Mouse (Mus musculus): ENCODE measurements at regions not wholly inside any gene's neighbourhood (a gene's known extent, or its start where the extent isn't known, plus 50 kb on each side); places are given as distances from the start of the nearest gene placed in this dataset.

GRCm38 (mm10) chr2:28384875-28385274, 61.7 kb upstream of the Ppp1r26 start:
- TF ChIP-seq ZMIZ1 (IDR thresholded peaks at IDR 0.05; ENCODE audit: low read depth, low read length) (no peak), USF2 (IDR thresholded peaks at IDR 0.05; ENCODE audit: borderline replicate concordance in 1 of 2, insufficient read depth in 1 of 2, low read depth in 1 of 2, low read length in 2 of 2) (no peak), JUND (IDR thresholded peaks at IDR 0.05; ENCODE audit: low read depth, low read length) (no peak), TAL1 (IDR thresholded peaks at IDR 0.05; ENCODE audit: low read length) (no peak), KAT2A (conservative IDR thresholded peaks at IDR 0.05; ENCODE audit: low read depth, low read length) (no peak), NELFE (IDR thresholded peaks at IDR 0.05; ENCODE audit: low read depth, low read length) (no peak), MEF2A (IDR thresholded peaks at IDR 0.05; ENCODE audit: extremely low read depth, insufficient replicate concordance, low read depth, low read length, poor library complexity, severe bottlenecking) (no peak), POLR2AphosphoS5 (IDR thresholded peaks at IDR 0.05; ENCODE audit: borderline replicate concordance, low read depth, low read length) (no peak), CTCF (IDR thresholded peaks at IDR 0.05 in 2 of 3, conservative IDR thresholded peaks at IDR 0.05 in 1 of 3; ENCODE audit: control insufficient read depth in 1 of 3, insufficient read depth in 1 of 3, low read depth in 2 of 3, low read length in 3 of 3, poor library complexity in 1 of 3, severe bottlenecking in 1 of 3) (no peak), GATA1 (IDR thresholded peaks at IDR 0.05; ENCODE audit: low read depth, low read length) (no peak), TCF12 (IDR thresholded peaks at IDR 0.05; ENCODE audit: low read depth, low read length) (no peak), UBTF (IDR thresholded peaks at IDR 0.05; ENCODE audit: borderline replicate concordance, insufficient read depth, low read depth, low read length) (no peak), ELF1 (IDR thresholded peaks at IDR 0.05; ENCODE audit: low read depth, low read length) (no peak)
- H3K36me3 ChIP-seq (ENCODE audit: control insufficient read depth in 1 of 2, insufficient read depth in 2 of 2, low read length in 2 of 2): no peaks in the 10 kb centered on the region
- H3K4me1 ChIP-seq (ENCODE audit: control insufficient read depth in 1 of 2, insufficient read depth in 2 of 2, low read length in 2 of 2): no peaks in the 10 kb centered on the region
- H3K27me3 ChIP-seq (ENCODE audit: control insufficient read depth in 1 of 2, insufficient read depth in 2 of 2, low read length in 2 of 2): peaks cover 8 to 27% of the 10 kb centered on the region in 2 experiments
- no peaks in the 10 kb centered on the region for H3K79me2 ChIP-seq (ENCODE audit: control insufficient read depth, insufficient read depth, low read length, poor library complexity)
- no peak overlapping the region for H3K9ac ChIP-seq (ENCODE audit: control insufficient read depth, low read depth, low read length, poor library complexity, severe bottlenecking)
- H3K27ac ChIP-seq (ENCODE audit: control insufficient read depth, low read depth, low read length): no peak overlapping the region
- no peak for DNase-seq (ENCODE audit: low read depth, low spot score)
- no peak overlapping the region for H3K4me3 ChIP-seq (ENCODE audit: control insufficient read depth in 1 of 2, insufficient read depth in 1 of 2, low read depth in 2 of 2, low read length in 2 of 2)
- no peaks in the 10 kb centered on the region for H3K9me3 ChIP-seq (replicated peaks; ENCODE audit: insufficient read depth, low read length)

GRCm38 (mm10) chr2:28386784-28387183, 59.8 kb upstream of the Ppp1r26 start:
- Histone ChIP-seq H3K4me1 (ENCODE audit: control insufficient read depth in 1 of 2, insufficient read depth in 2 of 2, low read length in 2 of 2) (no peaks in the 10 kb centered on the region), H3K9me3 (replicated peaks; ENCODE audit: insufficient read depth, low read length) (no peaks in the 10 kb centered on the region), H3K27ac (ENCODE audit: control insufficient read depth, low read depth, low read length) (no peak overlapping the region), H3K27me3 (ENCODE audit: control insufficient read depth in 1 of 2, insufficient read depth in 2 of 2, low read length in 2 of 2) (peaks cover 8 to 24% of the 10 kb centered on the region in 2 experiments), H3K9ac (ENCODE audit: control insufficient read depth, low read depth, low read length, poor library complexity, severe bottlenecking) (no peak overlapping the region), H3K4me3 (ENCODE audit: control insufficient read depth in 1 of 2, insufficient read depth in 1 of 2, low read depth in 2 of 2, low read length in 2 of 2) (no peak overlapping the region), H3K79me2 (ENCODE audit: control insufficient read depth, insufficient read depth, low read length, poor library complexity) (no peaks in the 10 kb centered on the region), H3K36me3 (ENCODE audit: control insufficient read depth in 1 of 2, insufficient read depth in 2 of 2, low read length in 2 of 2) (no peaks in the 10 kb centered on the region)
- no peak for DNase-seq (ENCODE audit: low read depth, low spot score)
- TF ChIP-seq BHLHE40 (IDR thresholded peaks at IDR 0.05; ENCODE audit: borderline replicate concordance, low read depth, low read length): no peak
- TF ChIP-seq NELFE (IDR thresholded peaks at IDR 0.05; ENCODE audit: low read depth, low read length): no peak
- TF ChIP-seq RAD21 (IDR thresholded peaks at IDR 0.05; ENCODE audit: low read depth, low read length): no peak
- no peak for TF ChIP-seq MYB (IDR thresholded peaks at IDR 0.05; ENCODE audit: low read depth, low read length)
